In genomic region chr9:89597071-89597470, GRCm38 (mm10) we compare ENCODE assay signal across 18 mouse cellular contexts. TPM values are rescaled to one million over a fixed set of nuclear protein-coding genes. Genes with fewer than 3 reads are reported as not detected.
"Had no signal": no experiment of that assay in that cellular context is flagged by ENCODE, and none has a peak within 500 bp of the region (broad histone marks: within the 10 kb centered on the region; RNA-seq: fewer than 3 reads in every experiment).

No protein-coding gene starts in this region.

- H3K27ac ChIP-seq: lung, embryonic 15.5 days; macrophage; midbrain, embryonic 13.5 days; midbrain, embryonic 15.5 days; neural tube, embryonic 12.5 days; stomach, embryonic 15.5 days; stomach, postnatal 0 days had no signal

- H3K27me3 ChIP-seq: lung, embryonic 15.5 days; megakaryocyte, embryonic 14.5 days; midbrain, embryonic 13.5 days; midbrain, embryonic 15.5 days; neural tube, embryonic 12.5 days; stomach, embryonic 15.5 days had no signal

- H3K4me3 ChIP-seq: lung, embryonic 15.5 days; megakaryocyte, embryonic 14.5 days; midbrain, embryonic 13.5 days; midbrain, embryonic 15.5 days; neural tube, embryonic 12.5 days; stomach, embryonic 15.5 days had no signal

- H3K36me3 ChIP-seq: lung, embryonic 15.5 days; midbrain, embryonic 13.5 days; midbrain, embryonic 15.5 days; stomach, embryonic 15.5 days had no signal

- H3K9ac ChIP-seq: lung, embryonic 15.5 days; midbrain, embryonic 13.5 days; midbrain, embryonic 15.5 days; neural tube, embryonic 12.5 days; stomach, embryonic 15.5 days had no signal

- H3K4me2 ChIP-seq: lung, embryonic 15.5 days; midbrain, embryonic 11.5 days; midbrain, embryonic 13.5 days; midbrain, embryonic 15.5 days; neural tube, embryonic 12.5 days; stomach, embryonic 15.5 days had no signal

- DNase-seq: lung, adult 2 months; lung, postnatal 14 days; lung, postnatal 36 days; right cerebral cortex, postnatal 14 days; thymus, adult 2 months; thymus, postnatal 25 days; thymus, postnatal 4 days had no signal

- H3K4me1 ChIP-seq: lung, embryonic 15.5 days; megakaryocyte, embryonic 14.5 days; midbrain, embryonic 13.5 days; midbrain, embryonic 15.5 days; neural tube, embryonic 12.5 days; stomach, embryonic 15.5 days had no signal

- H3K9me3 ChIP-seq: lung, embryonic 15.5 days; midbrain, embryonic 13.5 days; midbrain, embryonic 15.5 days; neural tube, embryonic 12.5 days; stomach, embryonic 15.5 days had no signal

- ATAC-seq: lung, postnatal 0 days; midbrain, embryonic 13.5 days; midbrain, embryonic 15.5 days had no signal

RNA-seq across cellular contexts. Expression of gene Minar1, which starts 25.9 kb away (rescaled TPM):
- polyA plus RNA-seq: lung, adult 2 months; lung, postnatal 0 days; macrophage; testis, adult 2 months had no signal
